Mouse (Mus musculus) liver, postnatal 0 days (tissue): Measurements from ENCODE around the gene 1110051M20Rik.

Experiments
- CTCF ChIP-seq: sonication (generic); IDR thresholded peaks from 2 replicates; pipeline ENCODE4 v1.5.1; 2016; ENCODE audit warnings: antibody characterized with exemption, low read depth
- EP300 ChIP-seq: IDR thresholded peaks from 2 replicates; pipeline ENCODE4 v1.6.1; 2016; ENCODE audit warnings: antibody characterized with exemption, low read depth, mild to moderate bottlenecking

DNA sequence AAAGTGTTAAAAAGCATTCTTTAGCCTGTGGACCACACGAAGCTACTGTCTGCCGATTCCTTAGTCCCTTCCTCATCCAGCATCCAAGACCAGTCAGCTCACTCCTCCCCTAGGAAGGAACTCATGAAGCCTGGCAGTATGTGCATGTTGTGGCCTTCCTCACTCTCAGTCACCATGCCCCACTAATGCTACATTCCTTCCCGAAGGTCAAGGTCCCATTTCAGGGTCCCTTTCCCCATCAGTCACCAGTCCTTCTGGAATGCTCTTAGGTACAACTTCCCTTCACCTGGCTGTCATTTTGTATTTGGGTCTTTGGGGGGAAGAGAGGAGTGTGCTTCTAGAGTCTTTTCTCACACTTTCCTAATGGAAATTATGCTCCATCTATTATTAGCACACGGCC, 192.5 kb downstream of the 1110051M20Rik start:
- TF ChIP-seq CTCF, result no peak
- no peak for TF ChIP-seq EP300
